Mouse (Mus musculus): ENCODE data around the gene Chst12. TPM values are rescaled to one million over a fixed set of nuclear protein-coding genes. Genes with fewer than 3 reads are reported as not detected.

Gene Chst12
- total and polyA plus RNA-seq, 2 experiments from 2014 or later, result 11.5 to 22.4 TPM

- Histone ChIP-seq H3K27ac (ENCODE audit: low read depth, low read length) (no peak overlapping the region), H3K36me3 (ENCODE audit: insufficient read depth) (no peaks in the 10 kb centered on the region; the same call in 1 of the 2 replicates), H3K9ac (no peak overlapping the region), H3K4me1 (ENCODE audit: insufficient read depth) (peaks cover 18% of the 10 kb centered on the region), H3K4me2 (ENCODE audit: low read depth) (0 out of 2 replicates have a peak overlapping the region, but pooled peaks have one; percentile 74), H3K9me3 (ENCODE audit: low read length) (no peaks in the 10 kb centered on the region), H3K4me3 (ENCODE audit: low read depth, low read length) (no peak overlapping the region), H3K27me3 (ENCODE audit: insufficient read depth, low read length) (no peaks in the 10 kb centered on the region)
- DNase-seq (no peak), ATAC-seq (no peak)
- TF ChIP-seq CTCF (IDR thresholded peaks at IDR 0.05; ENCODE audit: low read depth), result no peak
- WGBS, result 88% methylated on average over 14 of the region's 14 CpGs
Measured at GRCm38 (mm10) chr5:140507466-140508208, 2.3 kb downstream of the Chst12 start.

DNA sequence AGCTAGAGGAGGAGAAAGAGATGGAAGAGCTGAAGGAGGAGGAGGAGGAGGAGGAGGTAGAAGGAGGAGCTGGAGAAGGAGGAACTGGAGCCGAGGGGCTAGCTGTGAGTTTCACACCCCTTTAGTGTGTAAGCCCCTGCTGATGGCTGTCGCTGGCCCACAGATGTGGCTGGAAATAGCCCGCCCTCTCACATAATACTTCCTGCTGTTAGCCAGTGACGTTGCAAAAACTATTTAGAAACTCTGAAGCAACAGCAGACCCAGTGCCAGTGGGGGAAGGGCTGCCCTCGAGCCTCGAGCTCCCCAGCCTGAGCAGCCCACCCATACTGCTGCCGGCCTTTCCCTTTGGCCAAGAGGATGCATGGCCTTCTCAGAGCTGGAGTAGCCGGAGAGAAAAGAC lies 3.3 kb downstream of the Chst12 start:
- no peak overlapping the region for H3K4me2 ChIP-seq (ENCODE audit: low read depth)
- DNase-seq, result no peak
- TF ChIP-seq CTCF (IDR thresholded peaks at IDR 0.05; ENCODE audit: low read depth), result no peak
- H3K4me3 ChIP-seq (ENCODE audit: low read depth, low read length), result no peak overlapping the region
- H3K27me3 ChIP-seq (ENCODE audit: insufficient read depth, low read length), result no peaks in the 10 kb centered on the region
- no peaks in the 10 kb centered on the region; the same call in 1 of the 2 replicates for H3K36me3 ChIP-seq (ENCODE audit: insufficient read depth)
- ATAC-seq, result no peak
- peaks cover 18% of the 10 kb centered on the region for H3K4me1 ChIP-seq (ENCODE audit: insufficient read depth)
- 38% methylated on average over 8 of the region's 8 CpGs for WGBS
- H3K9ac ChIP-seq, result no peak overlapping the region
- H3K9me3 ChIP-seq (ENCODE audit: low read length), result no peaks in the 10 kb centered on the region
- H3K27ac ChIP-seq (ENCODE audit: low read depth, low read length), result no peak overlapping the region

DNA sequence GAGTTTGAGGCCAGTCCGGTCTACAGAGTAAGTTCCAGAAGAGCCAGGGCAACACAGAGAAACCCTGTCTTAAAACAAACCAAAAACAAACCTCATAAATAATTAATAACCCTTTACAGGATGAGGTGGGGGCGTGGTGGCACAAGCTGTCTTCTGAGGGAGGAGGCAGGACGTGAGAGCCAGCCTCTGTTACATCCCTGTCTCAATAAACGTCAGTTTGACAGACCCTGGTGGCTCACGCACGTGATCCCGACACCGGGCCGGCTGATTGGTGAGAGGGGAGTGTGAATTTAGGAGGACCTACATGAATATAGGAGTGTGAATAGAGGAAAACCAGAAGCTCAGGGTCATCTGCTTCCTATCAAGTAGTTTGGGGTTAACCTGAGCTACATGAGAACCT lies 3.9 kb downstream of the Chst12 start:
- DNase-seq, result no peak
- no peak overlapping the region for H3K27ac ChIP-seq (ENCODE audit: low read depth, low read length)

GRCm38 (mm10) chr5:140510012-140511000 lies 5.0 kb downstream of the Chst12 start:
- peak; percentile 6; the same call in 1 of the 2 replicates for ATAC-seq
- WGBS, result 23% methylated on average over 27 of the region's 27 CpGs
- H3K4me3 ChIP-seq (ENCODE audit: low read depth, low read length), result no peak overlapping the region
- no peaks in the 10 kb centered on the region; the same call in 1 of the 2 replicates for H3K36me3 ChIP-seq (ENCODE audit: insufficient read depth)
- no peak overlapping the region for H3K9ac ChIP-seq
- H3K27ac ChIP-seq (ENCODE audit: low read depth, low read length), result peak overlapping the region; percentile 15; the same call in 1 of the 2 replicates
- no peaks in the 10 kb centered on the region for H3K9me3 ChIP-seq (ENCODE audit: low read length)
- peaks cover 18% of the 10 kb centered on the region for H3K4me1 ChIP-seq (ENCODE audit: insufficient read depth)
- no peaks in the 10 kb centered on the region for H3K27me3 ChIP-seq (ENCODE audit: insufficient read depth, low read length)
- no peak for TF ChIP-seq CTCF (IDR thresholded peaks at IDR 0.05; ENCODE audit: low read depth)
- peak overlapping the region; percentile 35 for H3K4me2 ChIP-seq (ENCODE audit: low read depth)
- peak; percentile 51 for DNase-seq

More for the DNA sequence above, 3.9 kb downstream of the Chst12 start:
- no peak overlapping the region for H3K9ac ChIP-seq
- no peaks in the 10 kb centered on the region for H3K9me3 ChIP-seq (ENCODE audit: low read length)
- peaks cover 18% of the 10 kb centered on the region for H3K4me1 ChIP-seq (ENCODE audit: insufficient read depth)
- WGBS, result 50% methylated on average over 9 of the region's 9 CpGs
- ATAC-seq, result no peak
- no peak for TF ChIP-seq CTCF (IDR thresholded peaks at IDR 0.05; ENCODE audit: low read depth)
- no peaks in the 10 kb centered on the region; the same call in 1 of the 2 replicates for H3K36me3 ChIP-seq (ENCODE audit: insufficient read depth)
- H3K4me2 ChIP-seq (ENCODE audit: low read depth), result no peak overlapping the region
- H3K27me3 ChIP-seq (ENCODE audit: insufficient read depth, low read length), result no peaks in the 10 kb centered on the region
- no peak overlapping the region for H3K4me3 ChIP-seq (ENCODE audit: low read depth, low read length)

GRCm38 (mm10) chr5:140513921-140514320 lies 8.6 kb downstream of the Chst12 start:
- Histone ChIP-seq H3K4me2 (ENCODE audit: low read depth) (no peak overlapping the region), H3K27ac (ENCODE audit: low read depth, low read length) (no peak overlapping the region), H3K9ac (no peak overlapping the region), H3K4me1 (ENCODE audit: insufficient read depth) (peaks cover 11% of the 10 kb centered on the region; the same call in 1 of the 2 replicates), H3K4me3 (ENCODE audit: low read depth, low read length) (no peak overlapping the region), H3K36me3 (ENCODE audit: insufficient read depth) (no peaks in the 10 kb centered on the region; the same call in 1 of the 2 replicates), H3K27me3 (ENCODE audit: insufficient read depth, low read length) (no peaks in the 10 kb centered on the region), H3K9me3 (ENCODE audit: low read length) (no peaks in the 10 kb centered on the region)
- DNase-seq (no peak), ATAC-seq (no peak)
- no peak for TF ChIP-seq CTCF (IDR thresholded peaks at IDR 0.05; ENCODE audit: low read depth)
- WGBS, result 77% methylated on average over 8 of the region's 8 CpGs

- DNase-seq, result no peak
- H3K9ac ChIP-seq, result no peak overlapping the region
- no peaks in the 10 kb centered on the region for H3K9me3 ChIP-seq (ENCODE audit: low read length)
- H3K4me1 ChIP-seq (ENCODE audit: insufficient read depth), result peaks cover 8% of the 10 kb centered on the region; the same call in 1 of the 2 replicates
- H3K27ac ChIP-seq (ENCODE audit: low read depth, low read length), result peak overlapping the region; percentile 50; the same call in 1 of the 2 replicates
- H3K36me3 ChIP-seq (ENCODE audit: insufficient read depth), result no peaks in the 10 kb centered on the region; the same call in 1 of the 2 replicates
- H3K4me3 ChIP-seq (ENCODE audit: low read depth, low read length), result no peak overlapping the region
- no peaks in the 10 kb centered on the region for H3K27me3 ChIP-seq (ENCODE audit: insufficient read depth, low read length)
- ATAC-seq, result no peak
- TF ChIP-seq CTCF (IDR thresholded peaks at IDR 0.05; ENCODE audit: low read depth), result no peak
- 53% methylated on average over 7 of the region's 7 CpGs for WGBS
- no peak overlapping the region for H3K4me2 ChIP-seq (ENCODE audit: low read depth)
Measured at GRCm38 (mm10) chr5:140514799-140515486, 9.6 kb downstream of the Chst12 start.
